Mouse (Mus musculus): ENCODE data around the gene Atpaf1.

DNA sequence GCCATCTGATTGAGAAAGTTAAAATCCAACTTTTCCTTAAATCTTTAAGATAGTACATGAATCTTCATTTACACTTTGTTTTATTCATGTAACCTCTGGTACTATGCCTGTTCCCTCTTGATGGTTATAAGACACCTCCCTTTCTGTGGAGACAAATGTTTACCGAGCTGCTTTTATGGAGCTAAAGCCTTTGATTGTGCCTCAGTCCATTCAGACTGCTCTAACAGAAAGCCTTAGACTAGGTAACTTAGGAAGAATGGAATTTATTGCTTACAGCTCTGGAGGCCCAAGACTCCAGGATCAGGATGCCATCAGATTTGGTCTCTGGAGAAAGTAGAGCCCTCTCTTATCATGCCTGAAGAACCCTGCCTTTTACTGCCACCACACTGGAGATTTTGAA lies 36.4 kb upstream of the Atpaf1 start:
- TF ChIP-seq CTCF (IDR thresholded peaks at IDR 0.05; ENCODE audit: low read depth, low read length) (no peak), POLR2A (IDR thresholded peaks at IDR 0.05; ENCODE audit: insufficient read depth, low read length) (no peak)

Measured in ES-Bruce4 (cell line).